Mouse (Mus musculus) layer of hippocampus, adult 6 months (tissue): ENCODE data around the gene Gapvd1. TPM values are rescaled to one million over a fixed set of nuclear protein-coding genes. Genes with fewer than 3 reads are reported as not detected.

ENCODE experiments used
- long read RNA-seq, 2 experiments: library from polyadenylated mRNA; unstranded; transcript quantifications; one replicate each; pipeline ENCODE4 v2.0.0; 2019 to 2020
- polyA plus RNA-seq: library from polyadenylated mRNA; unstranded; fragments of <200 nt; fragmentation: Nextera tagmentation; gene quantifications from 2 replicates; pipeline ENCODE4 v1.2.3, GENCODE M21; 2021

Gapvd1 gene
- polyA plus RNA-seq, result 27.8 and 29.4 TPM in 2 replicates
- long read RNA-seq, experiment 1, partial matches to known transcripts, result 64 of 84 reads
- long read RNA-seq, experiment 1, other reads (novel, unspliced or antisense), result 18 of 84 reads
- long read RNA-seq, experiment 2, full-length matches to known transcripts, result 6 of 313 reads
- long read RNA-seq, experiment 2, partial matches to known transcripts, result 239 of 313 reads
- long read RNA-seq, experiment 2, other reads (novel, unspliced or antisense), result 68 of 313 reads

DNA sequence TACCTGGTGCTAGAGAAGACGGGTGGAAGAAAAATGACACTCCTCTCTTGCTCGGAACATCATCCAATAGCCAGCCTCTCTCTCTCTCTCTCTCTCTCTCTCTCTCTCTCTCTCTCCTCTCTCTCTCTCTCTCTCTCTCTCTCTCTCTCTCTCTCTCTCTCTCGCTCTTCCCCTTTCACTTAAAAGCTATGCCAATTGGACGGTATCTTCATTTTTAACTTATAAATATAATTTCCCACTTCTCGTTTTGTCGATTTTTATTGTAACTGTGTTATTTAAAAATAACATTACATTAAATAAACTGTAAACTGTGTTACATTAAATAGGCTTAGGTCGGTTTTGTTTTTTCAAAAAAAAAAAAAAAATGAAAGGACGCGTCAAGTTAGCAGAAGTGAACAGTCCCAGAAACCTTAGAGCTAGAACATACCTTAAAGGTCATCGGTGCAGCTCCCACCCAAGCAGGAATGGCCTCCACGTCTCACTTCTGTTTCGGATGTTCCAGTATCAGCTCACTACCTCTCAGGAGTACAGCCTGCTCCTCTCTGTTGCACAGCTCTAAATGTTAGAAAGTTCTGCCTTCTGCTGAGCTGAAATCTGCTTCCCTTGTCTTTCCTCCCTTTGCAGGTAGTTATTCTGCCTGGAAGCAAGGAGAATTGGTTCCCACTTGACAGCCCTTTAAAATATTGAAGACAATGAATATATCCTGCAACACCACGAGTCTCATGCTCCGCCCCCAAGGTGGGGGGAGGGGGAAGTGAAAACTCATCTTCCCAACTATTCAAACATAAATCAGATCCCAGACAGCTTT is at the start of gene Gapvd1:
Gene Gapvd1 (minus strand): TSS at position 682 of the 808 bp plus-strand sequence.

DNA sequence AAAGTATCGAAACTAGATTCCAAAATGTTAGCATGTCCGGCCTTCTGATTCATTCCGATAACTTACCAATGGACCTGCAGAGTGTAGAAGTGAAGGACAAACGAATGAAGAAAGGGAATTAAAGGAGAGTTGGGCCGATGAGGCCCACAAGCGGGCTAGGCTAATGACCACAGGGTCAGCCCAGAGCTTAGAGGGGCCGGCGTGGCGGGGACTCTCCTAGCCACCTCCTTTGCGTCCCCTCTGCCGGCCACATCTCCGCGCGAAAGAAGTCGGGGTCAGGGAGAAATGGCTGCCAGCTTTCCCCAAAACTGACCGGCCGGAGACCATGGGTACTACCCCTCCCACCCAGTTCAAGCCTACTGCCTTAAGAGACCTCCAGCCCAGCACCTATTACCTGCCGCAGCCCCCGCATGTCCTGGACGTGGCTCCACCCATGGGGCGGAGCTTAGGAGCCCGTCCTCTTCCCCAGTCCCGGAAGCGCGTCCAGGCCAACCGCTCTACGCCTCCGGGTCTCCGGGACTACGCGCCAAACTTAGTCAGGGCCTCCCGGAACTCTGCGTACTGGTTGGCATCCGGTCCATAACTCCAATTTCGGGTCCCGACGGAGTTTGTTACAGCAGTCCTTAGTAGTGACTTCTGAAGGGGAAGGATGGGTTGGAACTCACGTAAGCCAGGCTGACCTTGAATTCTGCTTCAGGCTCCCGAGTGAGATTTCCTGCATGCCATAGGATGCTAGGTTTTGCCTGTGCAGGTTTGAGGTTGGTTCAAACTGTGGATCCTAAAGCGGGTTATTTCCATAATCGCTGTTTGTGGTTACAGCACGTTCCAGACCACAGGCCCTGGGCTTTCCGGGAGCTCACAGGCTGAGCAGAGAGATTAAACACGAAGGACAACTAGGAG is 44.6 kb upstream of the Gapvd1 start, which contains the start of gene Rabepk:
Gene Rabepk (minus strand): TSS at position 556 of the 900 bp plus-strand sequence.

DNA sequence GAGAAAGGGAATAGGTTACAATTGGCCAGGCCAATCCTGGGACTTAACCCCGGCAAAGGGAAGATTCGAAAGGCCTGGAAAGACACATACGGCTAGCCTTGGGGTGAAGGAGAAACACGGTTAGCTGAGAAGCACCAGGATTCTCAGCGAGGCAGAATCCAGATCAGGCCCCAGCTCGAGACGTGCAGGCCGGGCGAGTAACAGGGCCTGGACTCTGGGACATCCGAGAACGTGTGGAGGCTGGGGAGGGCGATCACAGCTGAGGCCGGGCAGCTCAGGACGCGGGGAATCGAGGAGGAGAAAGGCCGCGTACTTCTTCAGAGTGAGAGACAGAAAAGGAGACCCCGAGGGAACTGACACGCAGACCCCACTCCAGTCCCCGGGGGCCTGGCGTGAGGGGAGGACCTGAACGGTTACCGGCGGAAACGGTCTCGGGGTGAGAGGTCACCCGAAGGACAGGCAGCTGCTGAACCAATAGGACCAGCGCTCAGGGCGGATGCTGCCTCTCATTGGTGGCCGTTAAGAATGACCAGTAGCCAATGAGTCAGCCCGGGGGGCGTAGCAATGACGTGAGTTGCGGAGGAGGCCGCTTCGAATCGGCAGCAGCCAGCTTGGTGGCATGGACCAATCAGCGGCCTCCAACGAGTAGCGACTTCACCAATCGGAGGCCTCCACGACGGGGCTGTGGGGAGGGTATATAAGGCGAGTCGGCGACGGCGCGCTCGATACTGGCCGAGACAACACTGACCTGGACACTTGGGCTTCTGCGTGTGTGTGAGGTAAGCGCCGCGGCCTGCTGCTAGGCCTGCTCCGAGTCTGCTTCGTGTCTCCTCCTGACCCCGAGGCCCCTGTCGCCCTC is 16.6 kb upstream of the Gapvd1 start, which contains the start of gene Hspa5:
Gene Hspa5 (plus strand): TSS at position 603 of the 859 bp plus-strand sequence.

Other genes starting within 250 kb of the Gapvd1 start
- gene Hspa5, start 16.7 kb upstream of the Gapvd1 start, polyA plus RNA-seq, result 244 and 336 TPM in 2 replicates
- 49.7 and 55.2 TPM in 2 replicates for gene Rabepk, start 44.7 kb upstream of the Gapvd1 start, polyA plus RNA-seq
- gene Fbxw2, start 71.1 kb upstream of the Gapvd1 start, polyA plus RNA-seq, result 66.3 and 66.6 TPM in 2 replicates
- gene Gm34653, start 77.8 kb upstream of the Gapvd1 start, polyA plus RNA-seq, result not detected in 2 replicates
- 0.50 and 1.3 TPM in 2 replicates for gene Cutal, start 119.2 kb upstream of the Gapvd1 start, polyA plus RNA-seq
- gene Psmd5, start 119.7 kb upstream of the Gapvd1 start, polyA plus RNA-seq, result 32.7 and 34.3 TPM in 2 replicates
- 0.14 and 0.24 TPM in 2 replicates for gene Phf19, start 158.8 kb upstream of the Gapvd1 start, polyA plus RNA-seq
- 0.98 and 1.7 TPM in 2 replicates for gene Traf1, start 206.5 kb upstream of the Gapvd1 start, polyA plus RNA-seq